Mouse (Mus musculus) cerebellum, adult 2 months (tissue): ENCODE data around the gene Aldh9a1. TPM values are rescaled to one million over a fixed set of nuclear protein-coding genes. Genes with fewer than 3 reads are reported as not detected.

Experiments
- DNase-seq, 2 experiments: peaks; one replicate each; pipeline ENCODE4 v3.0.0; 2021
- H3K27ac ChIP-seq: fragments of 200-500 bp; 2 replicates; pipeline ENCODE4 v1.5.1; 2012; ENCODE audit warnings: low read length, control low read depth, inconsistent platforms; ENCODE audit not compliant: insufficient read depth
- H3K27me3 ChIP-seq: fragments of 200-500 bp; 2 replicates; pipeline ENCODE4 v1.6.1; 2012; ENCODE audit warnings: inconsistent platforms, mild to moderate bottlenecking, low read length, moderate library complexity; ENCODE audit not compliant: control insufficient read depth, insufficient read depth
- H3K4me1 ChIP-seq: fragments of 200-500 bp; 2 replicates; pipeline ENCODE4 v1.6.1; 2011; ENCODE audit warnings: low read length; ENCODE audit not compliant: control insufficient read depth, insufficient read depth
- H3K4me3 ChIP-seq: fragments of 200-500 bp; replicated peaks from 2 replicates; pipeline ENCODE3; 2011; ENCODE audit warnings: mild to moderate bottlenecking, low read depth, low read length, control low read depth; ENCODE audit not compliant: insufficient read depth
- CTCF ChIP-seq: fragments of 200-500 bp; IDR thresholded peaks from 2 replicates; pipeline ENCODE4 v1.5.1; 2011; ENCODE audit warnings: low read depth, mild to moderate bottlenecking, control low read depth, low read length, moderate library complexity, borderline replicate concordance; ENCODE audit not compliant: insufficient read depth
- POLR2A ChIP-seq: fragments of 200-500 bp; IDR thresholded peaks from 2 replicates; pipeline ENCODE4 v1.6.1; 2011; ENCODE audit warnings: low read length, control low read depth, borderline replicate concordance; ENCODE audit not compliant: insufficient read depth
- WGBS: fragments of 180-500 bp; shearing (Covaris S2); methylation state at CpG from one replicate; pipeline ENCODE4 v1.1.7; 2018; 5-methylcytosine and 5-hydroxymethylcytosine counted together
- polyA plus RNA-seq: library from polyadenylated mRNA; depleted of rRNA; stranded (reverse); fragments of >200 nt; gene quantifications from 2 replicates; pipeline ENCODE4 v1.2.3, GENCODE M21; 2012

Aldh9a1 gene
- polyA plus RNA-seq, 1 experiment = 42.5 TPM

- Histone ChIP-seq H3K27me3 (no peaks in the 10 kb centered on the region), H3K4me3 (no peak overlapping the region), H3K27ac (no peak overlapping the region), H3K4me1 (no peaks in the 10 kb centered on the region)
- WGBS = 11% methylated on average over 7 of the region's 7 CpGs
- TF ChIP-seq CTCF (peak; percentile 99), POLR2A (no peak)
- DNase-seq = peak; percentile 79 to 83
These were observed 20.1 kb downstream of the Aldh9a1 start for GRCm38 (mm10) chr1:167369905-167370304.

GRCm38 (mm10) chr1:167372739-167373138 is 22.9 kb downstream of the Aldh9a1 start:
- Histone ChIP-seq H3K4me1 (no peaks in the 10 kb centered on the region), H3K27me3 (no peaks in the 10 kb centered on the region), H3K27ac (no peak overlapping the region), H3K4me3 (no peak overlapping the region)
- 84% methylated on average over 7 of the region's 7 CpGs for WGBS
- no peak for DNase-seq
- TF ChIP-seq CTCF = no peak

GRCm38 (mm10) chr1:167374003-167374784 is 24.4 kb downstream of the Aldh9a1 start:
- WGBS = 33% methylated on average over 15 of the region's 15 CpGs
- peaks cover 6% of the 10 kb centered on the region for H3K4me1 ChIP-seq
- TF ChIP-seq POLR2A (no peak), CTCF (no peak)
- H3K27me3 ChIP-seq = no peaks in the 10 kb centered on the region
- no peak for DNase-seq
- no peak overlapping the region for H3K4me3 ChIP-seq
- no peak overlapping the region for H3K27ac ChIP-seq

GRCm38 (mm10) chr1:167374942-167375341 is 25.2 kb downstream of the Aldh9a1 start:
- no peak overlapping the region for H3K27ac ChIP-seq
- 84% methylated on average over 2 of the region's 2 CpGs for WGBS
- peaks cover 6% of the 10 kb centered on the region for H3K4me1 ChIP-seq
- no peak overlapping the region for H3K4me3 ChIP-seq
- H3K27me3 ChIP-seq = no peaks in the 10 kb centered on the region
- DNase-seq = no peak
- TF ChIP-seq CTCF (no peak), POLR2A (no peak)

GRCm38 (mm10) chr1:167378019-167378418 is 28.2 kb downstream of the Aldh9a1 start:
- TF ChIP-seq CTCF (no peak), POLR2A (no peak)
- no peak overlapping the region for H3K27ac ChIP-seq
- WGBS = 18% methylated on average over 6 of the region's 6 CpGs
- no peak overlapping the region for H3K4me3 ChIP-seq
- peak in 1 of 2 experiments; percentile 25 for DNase-seq
- peaks cover 18% of the 10 kb centered on the region for H3K4me1 ChIP-seq
- no peaks in the 10 kb centered on the region for H3K27me3 ChIP-seq

GRCm38 (mm10) chr1:167379751-167380150 is 30.0 kb downstream of the Aldh9a1 start:
- TF ChIP-seq CTCF = no peak
- TF ChIP-seq POLR2A = no peak
- 66% methylated on average over 5 of the region's 5 CpGs for WGBS
- Histone ChIP-seq H3K4me1 (peaks cover 18% of the 10 kb centered on the region), H3K27me3 (no peaks in the 10 kb centered on the region), H3K27ac (no peak overlapping the region), H3K4me3 (no peak overlapping the region)
- DNase-seq = no peak

GRCm38 (mm10) chr1:167380223-167380622 is 30.4 kb downstream of the Aldh9a1 start:
- Histone ChIP-seq H3K27me3 (no peaks in the 10 kb centered on the region), H3K4me3 (no peak overlapping the region), H3K27ac (no peak overlapping the region), H3K4me1 (peaks cover 18% of the 10 kb centered on the region)
- WGBS = 77% methylated on average over 2 of the region's 2 CpGs
- TF ChIP-seq CTCF (no peak), POLR2A (no peak)
- DNase-seq = no peak
